Comparison of ENCODE assay signal across 8 mouse cellular contexts in the genomic region with DNA sequence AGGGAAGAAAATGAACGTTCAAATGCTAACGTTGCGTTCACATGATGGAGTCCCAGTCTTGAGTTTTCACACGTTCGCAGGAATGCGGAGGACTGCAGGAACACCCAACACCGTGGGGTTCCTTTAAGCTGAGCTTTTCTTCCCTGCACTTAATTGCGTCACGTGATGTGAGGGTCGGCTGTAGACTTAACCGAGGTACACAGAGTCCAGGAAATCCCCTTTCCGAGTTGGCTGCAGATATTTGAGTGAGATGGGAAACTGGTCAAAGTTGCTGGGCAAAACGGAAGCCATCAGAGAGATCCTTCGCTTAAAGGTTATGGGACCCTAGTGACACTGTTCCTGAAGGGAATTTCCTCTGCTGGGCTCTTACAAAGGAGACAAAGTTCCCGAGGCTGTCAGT.
A peak's percentile ranks its signal among the peaks of the same experiment; 100 is the strongest.
DNase-seq lines count a peak whose midpoint lies in the region; ATAC-seq and TF ChIP-seq lines count a peak whose summit lies in the region.

No protein-coding gene starts in this region.

- no peaks in the 10 kb centered on the region for H3K9me3 ChIP-seq in neural tube, embryonic 12.5 days

- DNase-seq in kidney, adult 18-20 months, result peak; percentile 40
- DNase-seq in kidney, adult 11 months, result no peak
- DNase-seq in kidney, adult 2 months, result peak; percentile 54
- DNase-seq in urinary bladder, adult 2 months (ENCODE audit: low spot score), result no peak
- DNase-seq in cerebellum, adult 18-20 months, result no peak
- no peak for DNase-seq in gastrocnemius, postnatal 14 days

- TF ChIP-seq CTCF in embryonic fibroblast, embryonic 13.5 days (IDR thresholded peaks at IDR 0.05; ENCODE audit: borderline replicate concordance, insufficient read depth, low read length), result no peak
- no peak for TF ChIP-seq CTCF in kidney, adult 2 months (conservative IDR thresholded peaks at IDR 0.05; ENCODE audit: insufficient read depth, insufficient read length, low read depth, low read length)

- 15% methylated on average over 15 of the region's 15 CpGs for WGBS in kidney, adult 2 months
- 13% methylated on average over 15 of the region's 15 CpGs for WGBS in neural tube, embryonic 12.5 days

- no peak for ATAC-seq in neural tube, embryonic 12.5 days (ENCODE audit: low FRiP score, low read depth)

- H3K27ac ChIP-seq in embryonic fibroblast, embryonic 13.5 days (ENCODE audit: insufficient read depth, low read length), result peak overlapping the region; percentile 95
- peak overlapping the region; percentile 71 for H3K27ac ChIP-seq in kidney, adult 2 months (ENCODE audit: insufficient read depth, low read depth, low read length)
- H3K27ac ChIP-seq in neural tube, embryonic 12.5 days, result no peak overlapping the region

- peaks cover 19% of the 10 kb centered on the region for H3K4me1 ChIP-seq in embryonic fibroblast, embryonic 13.5 days (ENCODE audit: control insufficient read depth, insufficient read depth, low read length)
- H3K4me1 ChIP-seq in kidney, adult 2 months (ENCODE audit: control insufficient read depth, insufficient read depth, low read length), result peaks cover 33% of the 10 kb centered on the region; the same call in 1 of the 2 replicates
- H3K4me1 ChIP-seq in neural tube, embryonic 12.5 days, result no peaks in the 10 kb centered on the region

- intact Hi-C loops in gastrocnemius, postnatal 14 days (cut with DNase I; ENCODE audit: low total_unique reads), result no loop called here

- no peak overlapping the region for H3K9ac ChIP-seq in neural tube, embryonic 12.5 days

- H3K36me3 ChIP-seq in kidney, adult 2 months (ENCODE audit: control insufficient read depth, insufficient read depth, low read length), result no peaks in the 10 kb centered on the region
- no peaks in the 10 kb centered on the region for H3K36me3 ChIP-seq in neural tube, embryonic 12.5 days

- TF ChIP-seq POLR2A in embryonic fibroblast, embryonic 13.5 days (IDR thresholded peaks at IDR 0.05; ENCODE audit: low read depth, low read length), result no peak
- no peak for TF ChIP-seq POLR2A in kidney, adult 2 months (IDR thresholded peaks at IDR 0.05; ENCODE audit: low read depth, low read length)

- no peaks in the 10 kb centered on the region for H3K27me3 ChIP-seq in kidney, adult 2 months (replicated peaks; ENCODE audit: control insufficient read depth, insufficient read depth, low read length)
- H3K27me3 ChIP-seq in neural tube, embryonic 12.5 days (replicated peaks), result no peaks in the 10 kb centered on the region

- no peak overlapping the region for H3K4me3 ChIP-seq in embryonic fibroblast, embryonic 13.5 days (ENCODE audit: insufficient read depth, low read length)
- H3K4me3 ChIP-seq in kidney, adult 2 months (ENCODE audit: insufficient read depth, low read depth, low read length), result no peak overlapping the region
- H3K4me3 ChIP-seq in neural tube, embryonic 12.5 days, result no peak overlapping the region

- peak overlapping the region; percentile 45 for H3K4me2 ChIP-seq in neural tube, embryonic 12.5 days (replicated peaks)

Comparison
In these comparisons a context has a peak if more than half of its experiments do, and no peak if none do; other contexts are left out.
1. DNase-seq: peak in kidney, adult 18-20 months (single experiment) and kidney, adult 2 months (single experiment); none in kidney, adult 11 months (single experiment), urinary bladder, adult 2 months (single experiment), cerebellum, adult 18-20 months (0 of 2) and gastrocnemius, postnatal 14 days (single experiment).